Mouse (Mus musculus) olfactory bulb, adult 2 months (tissue): ENCODE results near the gene Gclm.

Experiments used
- CTCF ChIP-seq: fragments of 200-500 bp; IDR thresholded peaks from 2 replicates; pipeline ENCODE4 v1.5.1; 2012; ENCODE audit warnings: low read depth, mild to moderate bottlenecking, low read length, moderate library complexity; ENCODE audit not compliant: insufficient read depth
- POLR2A ChIP-seq: fragments of 200-500 bp; IDR thresholded peaks from 2 replicates; pipeline ENCODE4 v1.6.1; 2012; ENCODE audit warnings: mild to moderate bottlenecking, low read depth, low read length, moderate library complexity; ENCODE audit not compliant: insufficient read depth

- TF ChIP-seq POLR2A (no peak), CTCF (no peak)
These were observed 45.8 kb upstream of the Gclm start for GRCm38 (mm10) chr3:122199600-122199999.
